Mouse (Mus musculus) thymus, adult 2 months (tissue): Measurements from ENCODE around the gene Slc39a10.

Source experiments
- CTCF ChIP-seq: fragments of 200-500 bp; IDR thresholded peaks from 2 replicates; pipeline ENCODE4 v1.5.1; 2012; ENCODE audit warnings: mild to moderate bottlenecking, control low read depth, low read length, moderate library complexity, borderline replicate concordance; ENCODE audit not compliant: control insufficient read depth, poor library complexity, insufficient read depth; ENCODE audit errors: extremely low read depth
- POLR2A ChIP-seq: fragments of 200-500 bp; IDR thresholded peaks from 2 replicates; pipeline ENCODE4 v1.6.1; 2012; ENCODE audit warnings: mild to moderate bottlenecking, low read length, control low read depth, moderate library complexity; ENCODE audit not compliant: control insufficient read depth, poor library complexity, insufficient read depth; ENCODE audit errors: extremely low read depth

GRCm38 (mm10) chr1:46924992-46925391 is 32.3 kb upstream of the Slc39a10 start:
- no peak for TF ChIP-seq CTCF
- TF ChIP-seq POLR2A = no peak
